Mouse (Mus musculus) neural tube, embryonic 12.5 days (tissue): ENCODE measurements around the gene Gm10271. TPM values are rescaled to one million over a fixed set of nuclear protein-coding genes. Genes with fewer than 3 reads are reported as not detected.
A peak's percentile ranks its signal among the peaks of the same experiment; 100 is the strongest.

Experiments used
- ATAC-seq: fragments of 200-750 bp; cut with Nextera tagmentation; 2 replicates; pipeline ENCODE4 v1.8.0; 2017; ENCODE audit warnings: low read depth, mild to moderate bottlenecking, moderate TSS enrichment, moderate library complexity; ENCODE audit not compliant: low FRiP score
- H3K27ac ChIP-seq: fragments of 300-500 bp; sonication (generic); 2 replicates; pipeline ENCODE4 v1.5.1; 2016
- H3K27me3 ChIP-seq: fragments of 300-500 bp; sonication (generic); replicated peaks from 2 replicates; pipeline ENCODE4 v1.6.1; 2016; ENCODE audit warnings: mild to moderate bottlenecking
- H3K36me3 ChIP-seq: fragments of 300-500 bp; sonication (generic); 2 replicates; pipeline ENCODE4 v1.6.1; 2016; ENCODE audit warnings: mild to moderate bottlenecking
- H3K4me1 ChIP-seq: fragments of 300-500 bp; sonication (generic); 2 replicates; pipeline ENCODE4 v1.6.1; 2016
- H3K4me2 ChIP-seq: fragments of 300-500 bp; sonication (generic); replicated peaks from 2 replicates; pipeline ENCODE4 v1.6.1; 2016; ENCODE audit warnings: mild to moderate bottlenecking
- H3K4me3 ChIP-seq: fragments of 300-500 bp; sonication (generic); 2 replicates; pipeline ENCODE4 v1.5.1; 2016
- H3K9ac ChIP-seq: fragments of 300-500 bp; sonication (generic); 2 replicates; pipeline ENCODE4 v1.6.1; 2016; ENCODE audit warnings: mild to moderate bottlenecking
- H3K9me3 ChIP-seq: fragments of 300-500 bp; sonication (generic); 2 replicates; pipeline ENCODE4 v1.6.1; 2016; ENCODE audit warnings: mild to moderate bottlenecking
- WGBS: fragments of 180-500 bp; shearing (Covaris S2); methylation state at CpG from one replicate; pipeline ENCODE4 v1.1.7; 2016; 5-methylcytosine and 5-hydroxymethylcytosine counted together
- polyA plus RNA-seq: library from polyadenylated mRNA; unstranded; fragments of >200 nt; fragmentation: Nextera tagmentation; extraction: Ambion mirVana; gene quantifications from 2 replicates; pipeline ENCODE4 v1.2.1, GENCODE M21; 2016

Gm10271 gene
- not detected in 2 replicates for polyA plus RNA-seq

DNA sequence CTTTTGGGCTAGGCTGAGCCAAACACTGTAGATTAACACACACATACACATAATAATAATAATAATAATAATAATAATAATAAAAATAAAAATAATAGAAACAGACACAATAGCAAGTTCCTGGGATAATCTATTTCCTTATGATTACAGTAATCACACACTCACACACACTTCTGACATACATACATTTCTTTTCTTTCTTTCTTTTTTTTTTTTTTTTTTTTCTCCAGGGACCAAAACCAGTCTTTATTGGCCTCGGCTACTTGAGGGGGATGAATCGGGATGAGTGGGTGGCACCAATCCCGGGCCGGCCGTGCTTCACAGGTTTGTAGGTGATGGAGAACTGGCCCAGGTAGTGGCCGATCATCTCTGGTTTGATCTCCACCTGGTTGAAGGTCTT, at the start of gene Gm10271:
Gene Gm10271 (minus strand): TSS at position 101 of the 400 bp plus-strand sequence.
- 94% methylated on average over 6 of the region's 6 CpGs for WGBS
- H3K4me2 ChIP-seq, result no peak within 1 kb of the TSS
- H3K9ac ChIP-seq, result no peak within 1 kb of the TSS
- no peak within 1 kb of the TSS for H3K4me3 ChIP-seq
- H3K36me3 ChIP-seq, result no peaks in the 10 kb centered on the region
- no peak for ATAC-seq
- H3K27me3 ChIP-seq, result no peaks in the 10 kb centered on the region
- no peak within 1 kb of the TSS for H3K27ac ChIP-seq
- no peaks in the 10 kb centered on the region for H3K9me3 ChIP-seq
- H3K4me1 ChIP-seq, result no peaks in the 10 kb centered on the region

DNA sequence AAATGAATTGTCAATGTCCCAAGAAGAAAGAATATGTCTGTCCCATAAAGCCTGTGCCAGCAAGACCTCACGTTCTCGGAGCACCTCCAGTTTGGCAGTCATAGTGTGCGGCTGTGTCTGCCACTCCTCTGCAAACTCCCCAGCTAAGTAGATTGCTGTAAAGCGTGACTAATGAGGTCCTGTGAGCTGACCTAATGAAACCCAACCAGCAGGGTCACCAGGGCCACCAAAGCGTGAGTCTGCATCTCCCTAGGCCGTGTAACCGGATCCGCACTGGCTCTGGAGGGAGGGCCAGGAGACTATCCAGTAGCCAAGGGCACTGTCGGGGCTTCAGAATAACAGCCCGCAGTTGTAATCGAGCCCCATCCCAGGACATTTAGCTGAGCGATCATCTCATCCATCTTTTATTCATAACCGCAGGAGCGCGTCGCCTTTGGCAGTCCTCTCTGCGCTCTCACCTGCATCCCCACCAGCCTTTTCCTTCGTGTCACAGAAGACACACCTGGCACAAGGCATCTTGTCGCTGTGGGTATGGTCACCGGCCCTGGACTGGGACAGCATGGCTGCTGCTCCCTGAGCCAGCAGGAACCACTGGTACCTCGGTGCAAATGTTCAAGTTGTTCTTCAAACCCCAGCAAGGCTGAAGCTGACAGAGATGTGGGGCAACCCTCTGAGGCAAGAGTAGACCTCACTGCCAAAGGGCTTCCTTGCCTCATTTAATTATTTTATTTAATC, 48.8 kb upstream of the Gm10271 start:
- no peaks in the 10 kb centered on the region for H3K27me3 ChIP-seq
- no peaks in the 10 kb centered on the region for H3K9me3 ChIP-seq
- peaks cover 11% of the 10 kb centered on the region for H3K4me1 ChIP-seq
- H3K4me3 ChIP-seq, result no peak overlapping the region
- H3K9ac ChIP-seq, result no peak overlapping the region
- WGBS, result 18% methylated on average over 21 of the region's 21 CpGs
- peak overlapping the region; percentile 22; the same call in 1 of the 2 replicates for H3K4me2 ChIP-seq
- ATAC-seq, result no peak
- H3K27ac ChIP-seq, result no peak overlapping the region
- H3K36me3 ChIP-seq, result no peaks in the 10 kb centered on the region

GRCm38 (mm10) chr10:117018281-117018840, 46.0 kb upstream of the Gm10271 start:
- Histone ChIP-seq H3K4me3 (no peak overlapping the region), H3K4me2 (no peak overlapping the region), H3K9me3 (no peaks in the 10 kb centered on the region), H3K36me3 (no peaks in the 10 kb centered on the region), H3K27me3 (no peaks in the 10 kb centered on the region), H3K9ac (0 out of 2 replicates have a peak overlapping the region, but pooled peaks have one; percentile 17), H3K4me1 (peaks cover 11% of the 10 kb centered on the region), H3K27ac (no peak overlapping the region)
- 55% methylated on average over 7 of the region's 7 CpGs for WGBS
- no peak for ATAC-seq

GRCm38 (mm10) chr10:117014565-117014964, 42.2 kb upstream of the Gm10271 start:
- Histone ChIP-seq H3K9me3 (no peaks in the 10 kb centered on the region), H3K27ac (no peak overlapping the region), H3K27me3 (no peaks in the 10 kb centered on the region), H3K36me3 (no peaks in the 10 kb centered on the region), H3K4me1 (peaks cover 4% of the 10 kb centered on the region; the same call in 1 of the 2 replicates), H3K9ac (no peak overlapping the region), H3K4me2 (no peak overlapping the region), H3K4me3 (no peak overlapping the region)
- 85% methylated on average over 5 of the region's 5 CpGs for WGBS
- no peak for ATAC-seq

GRCm38 (mm10) chr10:117013689-117014390, 41.4 kb upstream of the Gm10271 start:
- no peak overlapping the region for H3K4me2 ChIP-seq
- H3K4me1 ChIP-seq, result peaks cover 3% of the 10 kb centered on the region; the same call in 1 of the 2 replicates
- H3K9ac ChIP-seq, result no peak overlapping the region
- no peaks in the 10 kb centered on the region for H3K9me3 ChIP-seq
- no peaks in the 10 kb centered on the region for H3K27me3 ChIP-seq
- ATAC-seq, result peak; percentile 92
- H3K36me3 ChIP-seq, result no peaks in the 10 kb centered on the region
- no peak overlapping the region for H3K4me3 ChIP-seq
- H3K27ac ChIP-seq, result no peak overlapping the region
- 28% methylated on average over 12 of the region's 12 CpGs for WGBS

GRCm38 (mm10) chr10:117011047-117011446, 38.6 kb upstream of the Gm10271 start:
- H3K4me3 ChIP-seq, result no peak overlapping the region
- H3K9ac ChIP-seq, result no peak overlapping the region
- H3K4me2 ChIP-seq, result no peak overlapping the region
- 60% methylated on average over 8 of the region's 8 CpGs for WGBS
- H3K27me3 ChIP-seq, result no peaks in the 10 kb centered on the region
- H3K4me1 ChIP-seq, result no peaks in the 10 kb centered on the region
- ATAC-seq, result no peak
- no peak overlapping the region for H3K27ac ChIP-seq
- no peaks in the 10 kb centered on the region for H3K36me3 ChIP-seq
- no peaks in the 10 kb centered on the region for H3K9me3 ChIP-seq

- H3K4me1 ChIP-seq, result 0 out of 2 replicates have a peak, but pooled peaks cover 1% of the 10 kb centered on the region
- H3K36me3 ChIP-seq, result no peaks in the 10 kb centered on the region
- no peaks in the 10 kb centered on the region for H3K27me3 ChIP-seq
- no peak overlapping the region for H3K9ac ChIP-seq
- H3K4me2 ChIP-seq, result no peak overlapping the region
- no peak overlapping the region for H3K4me3 ChIP-seq
- WGBS, result 85% methylated on average over 6 of the region's 6 CpGs
- no peak overlapping the region for H3K27ac ChIP-seq
- H3K9me3 ChIP-seq, result no peaks in the 10 kb centered on the region
- ATAC-seq, result no peak
Observed at GRCm38 (mm10) chr10:117009691-117010090, 37.3 kb upstream of the Gm10271 start.

GRCm38 (mm10) chr10:117005707-117006464, 33.5 kb upstream of the Gm10271 start:
- H3K4me2 ChIP-seq, result no peak overlapping the region
- H3K27ac ChIP-seq, result no peak overlapping the region
- no peak overlapping the region for H3K9ac ChIP-seq
- ATAC-seq, result no peak
- H3K4me1 ChIP-seq, result 0 out of 2 replicates have a peak, but pooled peaks cover 3% of the 10 kb centered on the region
- H3K27me3 ChIP-seq, result no peaks in the 10 kb centered on the region
- WGBS, result 71% methylated on average over 12 of the region's 12 CpGs
- H3K36me3 ChIP-seq, result no peaks in the 10 kb centered on the region
- H3K4me3 ChIP-seq, result no peak overlapping the region
- H3K9me3 ChIP-seq, result no peaks in the 10 kb centered on the region

- WGBS, result 74% methylated on average over 5 of the region's 5 CpGs
- Histone ChIP-seq H3K27me3 (no peaks in the 10 kb centered on the region), H3K4me3 (no peak overlapping the region), H3K9ac (no peak overlapping the region), H3K36me3 (no peaks in the 10 kb centered on the region), H3K4me2 (no peak overlapping the region), H3K27ac (no peak overlapping the region), H3K9me3 (no peaks in the 10 kb centered on the region), H3K4me1 (0 out of 2 replicates have a peak, but pooled peaks cover 3% of the 10 kb centered on the region)
- ATAC-seq, result no peak
Observed at GRCm38 (mm10) chr10:117004695-117005094, 32.3 kb upstream of the Gm10271 start.

- Histone ChIP-seq H3K27me3 (no peaks in the 10 kb centered on the region), H3K4me3 (no peak overlapping the region), H3K9me3 (no peaks in the 10 kb centered on the region), H3K27ac (no peak overlapping the region), H3K4me2 (no peak overlapping the region), H3K4me1 (0 out of 2 replicates have a peak, but pooled peaks cover 3% of the 10 kb centered on the region), H3K9ac (no peak overlapping the region), H3K36me3 (no peaks in the 10 kb centered on the region)
- no peak for ATAC-seq
- 80% methylated on average over 12 of the region's 12 CpGs for WGBS
Observed at GRCm38 (mm10) chr10:117000975-117001374, 28.6 kb upstream of the Gm10271 start.

GRCm38 (mm10) chr10:116998716-116999455, 26.5 kb upstream of the Gm10271 start:
- Histone ChIP-seq H3K36me3 (no peaks in the 10 kb centered on the region), H3K4me2 (no peak overlapping the region), H3K9me3 (no peaks in the 10 kb centered on the region), H3K27ac (no peak overlapping the region), H3K9ac (no peak overlapping the region), H3K4me1 (no peaks in the 10 kb centered on the region), H3K4me3 (no peak overlapping the region), H3K27me3 (no peaks in the 10 kb centered on the region)
- WGBS, result 89% methylated on average over 17 of the region's 17 CpGs
- no peak for ATAC-seq
